Mouse (Mus musculus): ENCODE measurements around the gene Aldh1a2. TPM values are rescaled to one million over a fixed set of nuclear protein-coding genes. Genes with fewer than 3 reads are reported as not detected.

Aldh1a2 gene
- total RNA-seq, 2 experiments from 2014 or later = 6.0 to 8.2 TPM

Other genes with a start within 250 kb of the Aldh1a2 start
- gene Aqp9, start 47.1 kb upstream of the Aldh1a2 start, total RNA-seq (2021) = under 1 TPM; 0.15 to 0.17 TPM